Mouse (Mus musculus): ENCODE measurements at regions not wholly inside any gene's neighbourhood (a gene's known extent, or its start where the extent isn't known, plus 50 kb on each side); places are given as distances from the start of the nearest gene placed in this dataset.

DNA sequence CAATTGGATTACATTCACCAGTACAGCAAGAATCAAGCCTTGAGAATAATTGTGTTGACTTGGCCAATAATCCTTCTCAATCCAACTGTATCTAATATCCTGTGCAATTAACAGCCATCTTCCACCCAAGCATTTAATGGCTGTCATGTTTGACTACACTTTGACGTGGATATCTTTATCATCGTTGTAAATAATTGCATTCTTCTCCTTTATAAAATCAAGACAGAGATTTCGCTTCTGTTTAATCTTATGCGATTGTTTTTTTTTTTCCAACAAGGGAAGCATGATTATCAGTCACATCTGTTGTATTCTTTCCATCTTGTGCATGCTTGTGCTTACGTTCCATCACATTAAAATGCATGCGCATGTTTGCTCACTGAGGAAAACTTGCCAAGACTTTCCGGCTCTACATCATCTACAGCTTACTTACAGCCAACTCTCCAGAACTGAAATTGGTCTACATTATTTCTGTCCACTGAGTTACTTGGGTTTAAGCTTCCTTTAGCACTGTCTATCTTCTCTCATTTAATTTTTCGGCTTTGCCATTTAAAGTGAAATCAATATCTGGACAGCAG is 108.8 kb upstream of the Kcnmb2 start:
- TF ChIP-seq POLR2A (IDR thresholded peaks at IDR 0.05; ENCODE audit: extremely low read depth, insufficient read depth, low read length) (no peak), CTCF (IDR thresholded peaks at IDR 0.05; ENCODE audit: low read depth, low read length) (no peak)

All from liver, adult 2 months (tissue).